Mouse (Mus musculus) forebrain, embryonic 11.5 days (tissue): Measurements from ENCODE around the gene 3110082I17Rik. TPM values are rescaled to one million over a fixed set of nuclear protein-coding genes. Genes with fewer than 3 reads are reported as not detected.

Experiments
- ATAC-seq: fragments of 200-750 bp; cut with Nextera tagmentation; replicated peaks from 2 replicates; pipeline ENCODE4 v1.8.0; 2017; ENCODE audit warnings: moderate TSS enrichment; ENCODE audit not compliant: low FRiP score
- DNase-seq: peaks from one replicate; pipeline ENCODE4 v3.0.0-alpha.2; 2017; ENCODE audit warnings: low spot score
- H3K27ac ChIP-seq: fragments of 300-500 bp; sonication (generic); 2 replicates; pipeline ENCODE4 v1.5.1; 2014; ENCODE audit warnings: low read depth, low read length
- H3K27me3 ChIP-seq: fragments of 300-500 bp; sonication (generic); 2 replicates; pipeline ENCODE4 v1.6.1; 2014; ENCODE audit warnings: mild to moderate bottlenecking, low read length, mixed read lengths; ENCODE audit not compliant: control insufficient read depth, insufficient read depth
- H3K36me3 ChIP-seq: fragments of 300-500 bp; sonication (generic); 2 replicates; pipeline ENCODE4 v1.6.1; 2014; ENCODE audit warnings: mild to moderate bottlenecking, low read length, moderate library complexity, mixed read lengths; ENCODE audit not compliant: control insufficient read depth, insufficient read depth
- H3K4me1 ChIP-seq: fragments of 300-500 bp; sonication (generic); replicated peaks from 2 replicates; pipeline ENCODE4 v1.6.1; 2014; ENCODE audit warnings: low read length, mixed read lengths; ENCODE audit not compliant: control insufficient read depth, insufficient read depth
- H3K4me2 ChIP-seq: fragments of 300-500 bp; sonication (generic); 2 replicates; pipeline ENCODE4 v1.6.1; 2014; ENCODE audit warnings: low read depth, mild to moderate bottlenecking, low read length, moderate library complexity, mixed read lengths; ENCODE audit not compliant: severe bottlenecking
- H3K4me3 ChIP-seq: fragments of 300-500 bp; sonication (generic); 2 replicates; pipeline ENCODE4 v1.5.1; 2014; ENCODE audit warnings: low read depth, low read length
- H3K9ac ChIP-seq: fragments of 300-500 bp; sonication (generic); 2 replicates; pipeline ENCODE4 v1.6.1; 2014; ENCODE audit warnings: low read length
- H3K9me3 ChIP-seq: fragments of 300-500 bp; sonication (generic); 2 replicates; pipeline ENCODE4 v1.6.1; 2016; ENCODE audit warnings: low read length, mixed read lengths; ENCODE audit not compliant: control insufficient read depth
- WGBS: fragments of 180-500 bp; shearing (Covaris S2); extraction: QIAGEN DNeasy Blood & Tissue Kit; methylation state at CpG from one replicate; pipeline ENCODE4 v1.1.7; 2014; 5-methylcytosine and 5-hydroxymethylcytosine counted together
- polyA plus RNA-seq: library from polyadenylated mRNA; unstranded; fragments of >200 nt; fragmentation: Nextera tagmentation; extraction: Ambion mirVana; gene quantifications from 2 replicates; pipeline ENCODE4 v1.2.1, GENCODE M21; 2014

The 3110082I17Rik gene
- polyA plus RNA-seq, 1 experiment from 2014 or later = 38.5 TPM

DNA sequence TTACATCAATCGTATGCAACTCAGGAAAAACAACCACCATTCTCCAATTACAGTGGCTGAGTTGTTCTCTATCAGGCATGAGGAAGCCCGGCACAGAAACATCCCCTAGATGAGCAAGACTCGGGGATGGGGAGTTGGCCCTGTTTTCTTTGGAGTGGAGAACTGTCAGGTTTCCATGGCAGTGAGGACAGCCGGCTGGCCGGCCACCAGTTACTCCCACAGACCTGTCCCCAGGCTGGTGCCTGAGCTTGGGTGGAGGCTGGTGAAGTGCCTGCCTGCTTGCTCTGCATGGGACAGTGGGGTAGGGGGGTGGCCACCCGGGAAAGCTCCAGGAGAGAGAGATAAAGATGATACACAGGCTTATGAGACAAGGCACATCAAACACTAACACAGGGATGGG lies 12.3 kb downstream of the 3110082I17Rik start:
- no peaks in the 10 kb centered on the region for H3K9me3 ChIP-seq
- ATAC-seq (no peak), DNase-seq (no peak)
- H3K27me3 ChIP-seq = no peaks in the 10 kb centered on the region
- H3K4me2 ChIP-seq = no peak overlapping the region
- no peaks in the 10 kb centered on the region; the same call in 1 of the 2 replicates for H3K36me3 ChIP-seq
- H3K27ac ChIP-seq = no peak overlapping the region
- H3K4me1 ChIP-seq = no peaks in the 10 kb centered on the region
- WGBS = 73% methylated on average over 6 of the region's 6 CpGs
- no peak overlapping the region for H3K9ac ChIP-seq
- no peak overlapping the region for H3K4me3 ChIP-seq

DNA sequence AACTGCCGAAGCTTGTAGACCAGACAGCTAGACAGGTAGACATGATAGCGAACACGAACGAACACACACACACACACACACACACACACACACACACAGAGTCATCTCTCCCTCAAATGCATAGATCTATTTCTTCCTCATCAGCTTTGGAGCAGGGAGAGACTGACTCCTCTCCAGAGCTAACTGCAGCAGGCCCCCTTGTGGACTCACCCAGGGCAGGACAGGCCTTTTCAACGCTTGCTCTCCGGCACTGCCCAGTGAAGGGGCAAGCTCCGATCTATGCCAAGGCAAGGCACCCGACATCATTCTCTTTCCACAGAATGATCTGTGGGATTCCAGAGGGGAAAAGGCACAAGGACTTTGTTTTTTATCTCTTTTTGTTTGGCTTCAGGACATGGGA lies 15.1 kb downstream of the 3110082I17Rik start:
- WGBS = 87% methylated on average over 8 of the region's 8 CpGs

DNA sequence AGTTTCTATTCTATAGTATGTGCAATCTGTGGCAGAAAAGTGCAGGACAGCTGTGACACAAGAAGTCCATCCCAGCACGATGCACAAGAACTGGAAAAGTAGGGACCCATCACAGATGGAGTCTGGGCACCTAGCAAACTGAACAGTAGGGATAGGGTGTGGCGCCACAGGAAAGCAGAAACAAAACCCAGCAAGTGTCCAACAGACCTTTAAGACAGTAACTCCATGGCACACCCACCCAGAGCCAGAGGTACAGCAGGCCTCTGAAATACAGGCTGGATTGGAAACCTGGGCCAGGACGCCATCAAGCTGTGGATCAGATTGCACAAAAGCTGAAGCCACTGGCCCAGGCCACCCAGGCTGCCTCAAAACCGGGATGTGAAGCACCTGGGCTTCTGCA lies 17.4 kb downstream of the 3110082I17Rik start:
- H3K27ac ChIP-seq = no peak overlapping the region
- no peaks in the 10 kb centered on the region for H3K27me3 ChIP-seq
- H3K9me3 ChIP-seq = no peaks in the 10 kb centered on the region
- DNase-seq (no peak), ATAC-seq (no peak)
- no peak overlapping the region for H3K9ac ChIP-seq
- H3K4me2 ChIP-seq = no peak overlapping the region
- 75% methylated on average over 4 of the region's 4 CpGs for WGBS
- no peak overlapping the region for H3K4me3 ChIP-seq
- no peaks in the 10 kb centered on the region for H3K36me3 ChIP-seq
- H3K4me1 ChIP-seq = no peaks in the 10 kb centered on the region

More for the DNA sequence above, 15.1 kb downstream of the 3110082I17Rik start:
- no peaks in the 10 kb centered on the region for H3K9me3 ChIP-seq
- no peak overlapping the region for H3K27ac ChIP-seq
- no peak for DNase-seq
- H3K4me2 ChIP-seq = no peak overlapping the region
- no peaks in the 10 kb centered on the region for H3K27me3 ChIP-seq
- H3K4me3 ChIP-seq = no peak overlapping the region
- ATAC-seq = no peak
- H3K4me1 ChIP-seq = no peaks in the 10 kb centered on the region
- no peak overlapping the region for H3K9ac ChIP-seq
- no peaks in the 10 kb centered on the region for H3K36me3 ChIP-seq

DNA sequence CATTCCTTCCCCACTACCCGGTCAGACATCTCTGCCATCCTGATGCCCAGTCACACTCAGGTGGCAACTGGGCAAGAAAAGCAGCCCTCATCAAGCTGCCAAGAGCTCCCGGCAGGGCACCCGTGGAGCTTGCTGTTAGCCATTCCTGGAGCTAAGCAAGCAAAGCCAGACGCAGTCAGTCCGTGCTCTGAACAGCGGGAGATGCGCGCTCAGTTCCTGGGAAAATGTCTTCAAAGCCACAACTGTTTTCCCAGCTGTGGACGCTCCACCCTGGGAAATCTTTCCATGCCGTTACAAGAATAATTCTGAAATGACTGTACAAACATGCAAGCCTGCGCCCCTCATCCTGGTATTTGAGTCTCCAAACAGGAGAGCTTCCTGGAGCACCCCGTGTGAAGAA lies 17.9 kb downstream of the 3110082I17Rik start:
- Histone ChIP-seq H3K27ac (no peak overlapping the region), H3K4me3 (no peak overlapping the region), H3K9me3 (no peaks in the 10 kb centered on the region), H3K4me1 (no peaks in the 10 kb centered on the region), H3K27me3 (no peaks in the 10 kb centered on the region), H3K4me2 (no peak overlapping the region), H3K9ac (no peak overlapping the region), H3K36me3 (no peaks in the 10 kb centered on the region)
- WGBS = 83% methylated on average over 12 of the region's 12 CpGs
- DNase-seq = no peak
- ATAC-seq = no peak

DNA sequence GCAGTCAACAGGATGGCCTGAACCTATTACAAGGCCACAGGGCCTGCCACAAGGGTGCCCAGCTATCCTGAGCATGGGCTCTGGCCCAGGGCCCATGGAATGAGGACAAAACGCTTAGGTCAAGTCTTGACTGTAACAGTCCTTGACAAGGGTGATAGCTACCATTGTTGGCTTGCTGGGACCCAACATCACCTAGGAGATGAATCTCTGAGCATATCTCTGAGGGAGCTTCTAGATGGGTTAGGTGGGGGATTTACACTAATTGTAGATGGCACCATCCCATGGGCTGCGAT lies 18.7 kb downstream of the 3110082I17Rik start:
- 97% methylated on average over 2 of the region's 2 CpGs for WGBS
- no peaks in the 10 kb centered on the region for H3K4me1 ChIP-seq
- H3K27me3 ChIP-seq = no peaks in the 10 kb centered on the region
- H3K27ac ChIP-seq = no peak overlapping the region
- H3K9me3 ChIP-seq = no peaks in the 10 kb centered on the region
- ATAC-seq (no peak), DNase-seq (no peak)
- no peak overlapping the region for H3K9ac ChIP-seq
- H3K4me2 ChIP-seq = no peak overlapping the region
- H3K4me3 ChIP-seq = no peak overlapping the region
- H3K36me3 ChIP-seq = no peaks in the 10 kb centered on the region

DNA sequence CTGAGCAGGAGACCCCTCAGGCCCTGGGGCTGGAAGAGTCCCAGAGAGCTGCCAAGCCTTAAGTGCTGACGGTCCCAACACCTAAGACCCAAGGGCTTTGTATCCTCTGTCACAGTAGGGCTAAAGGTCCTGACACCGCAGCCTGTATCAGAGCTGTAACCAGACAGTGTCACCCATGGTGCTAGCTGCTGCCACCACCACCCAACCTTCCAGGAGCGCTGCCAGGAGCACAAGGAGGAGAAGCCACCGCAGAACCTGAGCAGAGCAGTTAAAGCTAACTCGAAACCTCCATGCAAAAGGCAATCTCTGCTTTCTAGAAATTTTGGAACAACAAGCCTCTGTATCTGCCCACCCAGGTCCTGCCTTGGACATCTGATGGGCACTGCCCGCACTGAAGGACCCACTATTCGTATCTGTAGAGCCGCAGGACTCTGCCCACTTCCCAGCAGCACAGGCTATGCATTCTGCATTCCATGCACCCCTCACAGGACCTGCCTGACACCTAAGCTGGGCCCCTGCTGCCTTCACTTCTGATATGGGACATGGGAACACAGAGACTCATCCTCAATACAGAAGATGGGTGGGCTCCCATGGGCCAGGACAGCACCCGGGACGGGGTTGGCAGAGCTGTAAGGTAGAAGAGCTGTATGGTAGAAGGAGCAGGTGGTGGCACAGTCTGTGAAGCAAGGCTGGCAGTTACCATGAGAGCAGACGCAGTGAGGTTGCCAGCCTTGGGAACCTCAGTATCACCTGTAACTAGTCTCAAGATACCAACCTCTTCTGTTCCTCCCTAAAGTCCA lies 19.2 kb downstream of the 3110082I17Rik start:
- DNase-seq = no peak
- H3K36me3 ChIP-seq = no peaks in the 10 kb centered on the region
- no peaks in the 10 kb centered on the region for H3K4me1 ChIP-seq
- no peaks in the 10 kb centered on the region for H3K27me3 ChIP-seq
- ATAC-seq = no peak
- no peaks in the 10 kb centered on the region for H3K9me3 ChIP-seq
- 93% methylated on average over 11 of the region's 11 CpGs for WGBS
- H3K4me3 ChIP-seq = no peak overlapping the region
- no peak overlapping the region for H3K4me2 ChIP-seq
- H3K9ac ChIP-seq = no peak overlapping the region
- H3K27ac ChIP-seq = no peak overlapping the region

DNA sequence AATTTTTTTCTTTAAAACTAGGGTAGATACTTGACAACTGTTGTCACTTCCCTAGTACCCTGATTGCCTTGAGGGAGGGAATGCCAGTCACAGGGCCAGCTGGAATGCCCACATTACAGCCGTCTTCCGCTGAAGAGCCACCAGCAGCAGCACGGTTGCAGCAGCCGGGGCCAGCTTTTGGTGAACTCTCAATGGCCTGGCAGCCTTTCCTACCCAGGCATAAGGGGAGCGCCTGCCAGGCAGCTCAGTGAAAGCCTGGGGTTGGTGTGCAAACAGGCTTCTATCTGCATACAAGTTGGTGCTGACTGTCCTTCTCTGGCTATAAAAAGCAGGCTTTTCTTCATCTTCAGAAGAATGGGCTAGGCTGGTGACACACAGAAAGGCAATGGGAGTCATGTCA lies 19.9 kb downstream of the 3110082I17Rik start:
- no peak overlapping the region for H3K4me2 ChIP-seq
- DNase-seq = no peak
- H3K27me3 ChIP-seq = no peaks in the 10 kb centered on the region
- 89% methylated on average over 5 of the region's 5 CpGs for WGBS
- H3K27ac ChIP-seq = no peak overlapping the region
- H3K9me3 ChIP-seq = no peaks in the 10 kb centered on the region
- H3K36me3 ChIP-seq = no peaks in the 10 kb centered on the region
- H3K9ac ChIP-seq = no peak overlapping the region
- no peak for ATAC-seq
- no peak overlapping the region for H3K4me3 ChIP-seq
- H3K4me1 ChIP-seq = peaks cover 1% of the 10 kb centered on the region

DNA sequence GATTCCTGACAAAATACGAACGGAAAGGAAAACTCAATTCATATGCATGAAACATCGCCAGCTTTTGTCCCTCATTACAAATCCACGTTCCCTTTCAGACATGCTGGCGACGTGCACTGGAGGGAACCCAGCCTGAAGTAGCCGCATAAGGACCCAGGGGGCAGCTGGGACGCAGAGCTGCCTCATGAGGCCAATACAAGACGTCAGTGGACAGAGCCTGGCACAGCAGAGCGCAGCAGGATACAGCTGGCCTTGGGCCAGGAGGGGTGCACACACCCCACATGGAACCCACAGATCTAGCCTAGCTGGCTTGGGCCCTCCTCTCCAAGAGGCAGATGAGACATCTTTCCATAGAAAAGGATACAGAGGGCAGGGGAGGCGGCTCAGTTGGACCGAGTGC lies 21.9 kb downstream of the 3110082I17Rik start:
- no peak for ATAC-seq
- Histone ChIP-seq H3K36me3 (no peaks in the 10 kb centered on the region), H3K9ac (no peak overlapping the region)

DNA sequence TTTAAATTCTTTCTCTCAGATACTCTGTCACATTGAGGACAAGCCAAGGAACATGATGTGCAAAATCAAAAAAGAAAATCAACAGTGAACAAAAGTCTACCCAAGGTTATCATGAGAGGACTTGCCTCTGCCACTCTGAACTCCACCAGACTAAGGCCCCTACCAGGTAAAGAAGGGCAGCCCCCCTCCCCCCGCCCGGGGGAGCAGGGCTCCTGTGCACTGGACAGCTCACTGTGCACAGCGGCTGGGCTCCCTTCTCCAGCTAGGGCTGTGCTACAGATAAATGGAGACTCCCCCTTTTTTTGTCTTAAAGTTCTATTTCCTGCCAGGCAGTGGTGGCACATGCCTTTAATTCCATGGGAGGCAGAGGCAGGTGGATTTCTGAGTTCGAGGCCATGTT lies 22.6 kb downstream of the 3110082I17Rik start:
- Histone ChIP-seq H3K9me3 (no peaks in the 10 kb centered on the region), H3K9ac (no peak overlapping the region), H3K4me3 (no peak overlapping the region), H3K4me1 (peaks cover 13% of the 10 kb centered on the region), H3K27me3 (no peaks in the 10 kb centered on the region), H3K36me3 (no peaks in the 10 kb centered on the region), H3K27ac (no peak overlapping the region), H3K4me2 (no peak overlapping the region)
- ATAC-seq (no peak), DNase-seq (no peak)
- WGBS = 95% methylated on average over 4 of the region's 4 CpGs

More for the DNA sequence above, 21.9 kb downstream of the 3110082I17Rik start:
- Histone ChIP-seq H3K9me3 (no peaks in the 10 kb centered on the region), H3K4me3 (no peak overlapping the region), H3K4me1 (peaks cover 13% of the 10 kb centered on the region), H3K27ac (no peak overlapping the region), H3K4me2 (no peak overlapping the region), H3K27me3 (no peaks in the 10 kb centered on the region)
- no peak for DNase-seq
- WGBS = 89% methylated on average over 12 of the region's 12 CpGs
